Mouse (Mus musculus): Measurements from ENCODE around the gene Olfr314.
"Not testable (repeated sequence)": the region's sequence is repeated elsewhere in the genome, so short reads cannot be mapped to it uniquely, and the experiment has no call there.

Olfr314 gene

DNA sequence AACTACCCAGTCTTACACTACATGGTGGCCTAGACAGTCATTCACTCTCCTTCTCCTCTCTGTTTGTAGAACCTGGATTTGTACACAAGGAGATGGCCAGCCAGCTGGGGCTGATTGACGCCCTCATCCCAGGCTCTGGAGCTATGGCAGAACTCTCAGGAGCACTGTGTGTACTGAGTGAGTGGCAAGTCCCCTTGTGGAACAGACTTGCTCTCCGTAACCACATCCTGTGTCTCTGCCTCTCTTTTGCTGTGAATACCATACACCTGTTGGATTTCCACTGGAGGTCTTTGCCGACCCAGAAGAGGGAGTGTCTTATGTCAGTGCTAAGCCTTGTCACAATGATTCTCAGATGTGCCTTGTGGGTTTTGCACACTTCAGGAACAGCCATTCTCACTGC, 49.8 kb downstream of the Olfr314 start:
- not testable (repeated sequence) for DNase-seq (ENCODE audit: low spot score in 2 of 2)

Measured in urinary bladder, postnatal 36 days (tissue).